Mouse (Mus musculus) right cerebral cortex, adult 18-20 months (tissue): Measurements from ENCODE around the gene Crybg3.
A peak's percentile ranks its signal among the peaks of the same experiment; 100 is the strongest.

Experiments
- DNase-seq: peaks from one replicate; pipeline ENCODE4 v3.0.0; 2022; ENCODE audit warnings: mixed read lengths

Crybg3 gene

DNA sequence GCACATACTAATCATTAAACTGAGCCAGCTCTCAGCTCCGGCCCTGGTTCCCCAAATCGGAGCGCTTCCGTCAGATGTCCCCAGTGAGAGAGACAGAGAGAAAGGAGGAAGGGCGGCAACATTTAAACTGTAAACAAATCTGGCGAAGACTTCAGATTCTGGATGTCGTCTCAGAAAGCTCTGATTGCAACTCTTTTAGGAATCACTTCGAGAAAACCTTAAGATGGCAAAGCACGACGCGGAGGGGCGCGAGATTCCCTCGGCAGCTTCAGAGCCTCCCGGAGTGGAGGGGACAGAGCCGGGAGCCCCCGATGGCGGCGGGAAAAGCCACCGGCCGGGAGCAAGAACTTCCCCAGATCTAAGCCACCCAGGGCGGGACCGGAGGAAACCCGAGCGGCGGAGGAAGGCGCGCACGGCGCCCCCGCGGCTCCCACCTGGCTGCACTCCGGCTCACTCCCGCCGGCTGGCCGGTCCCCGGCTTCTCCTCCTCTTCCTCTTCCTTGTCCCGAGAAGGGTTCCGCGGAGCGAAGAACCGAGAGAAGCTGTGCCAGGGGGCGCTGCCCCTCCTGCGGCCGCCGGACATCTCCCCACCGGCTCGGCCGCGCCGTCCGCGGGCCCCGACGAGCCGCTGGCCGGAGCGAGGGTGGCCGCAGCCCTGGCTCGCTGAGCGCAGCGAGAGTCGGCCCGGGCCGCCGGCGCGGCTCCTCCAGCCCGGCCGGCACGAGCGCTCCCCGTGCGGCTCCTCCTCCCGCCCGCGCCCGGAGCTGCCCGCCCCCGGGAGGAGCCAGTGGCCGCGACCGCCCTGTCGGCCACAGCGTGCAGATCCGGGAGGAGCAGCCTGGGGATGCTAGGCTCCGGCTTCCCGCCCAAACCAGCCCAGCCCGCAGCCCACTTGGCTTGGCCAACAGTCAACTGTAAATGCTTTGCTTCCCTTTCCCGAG lies at the start of gene Crybg3:
TSS of gene Crybg3 (minus strand) at position 669 of the 941 bp plus-strand sequence.
- peak; percentile 52 for DNase-seq

- DNase-seq = no peak
Measured at GRCm38 (mm10) chr16:59643766-59644165, 43.0 kb upstream of the Crybg3 start.

DNA sequence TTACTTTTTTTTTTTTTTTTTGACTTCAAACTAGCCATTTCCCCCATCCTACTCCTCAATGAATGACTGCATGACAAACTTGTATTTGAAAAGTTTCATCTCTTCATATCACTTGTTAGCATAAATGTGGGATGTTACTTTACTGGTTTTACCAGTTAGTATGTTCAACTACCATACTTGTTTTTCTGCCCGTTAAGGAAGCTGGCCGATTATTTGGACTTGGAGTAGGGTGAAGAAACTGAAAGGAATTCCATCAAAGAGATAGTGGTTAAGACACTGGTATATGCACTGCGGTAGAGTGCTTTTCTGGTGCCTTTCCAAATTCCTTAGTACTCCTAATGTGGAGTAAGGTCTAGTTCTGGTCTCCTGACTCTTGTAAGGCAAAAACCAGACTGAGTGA lies 39.2 kb upstream of the Crybg3 start:
- DNase-seq = no peak

GRCm38 (mm10) chr16:59639102-59639691 lies 38.4 kb upstream of the Crybg3 start, which contains the start of gene Arl6:
Gene Arl6 (minus strand): TSS chr16:59639391.
- DNase-seq = peak; percentile 96

DNA sequence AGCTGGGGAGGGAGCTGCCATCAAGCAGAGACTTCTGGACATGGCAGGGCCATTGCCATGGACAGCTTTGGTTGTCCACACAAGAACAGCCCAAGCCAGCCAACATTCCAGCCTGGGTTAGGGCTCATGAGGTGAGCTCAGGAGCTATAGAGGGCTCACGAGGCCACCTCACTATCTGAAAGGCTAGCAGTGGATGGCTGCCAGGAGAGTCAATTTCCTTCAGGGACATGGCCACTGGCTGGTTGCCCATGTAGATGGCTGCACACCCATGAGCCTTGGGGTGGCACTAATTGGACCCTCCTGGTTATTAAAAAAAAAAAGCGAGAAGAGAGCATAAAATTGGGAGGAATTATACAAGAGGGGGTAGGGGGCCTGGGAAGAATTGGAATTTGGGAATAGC lies 33.8 kb upstream of the Crybg3 start:
- DNase-seq = no peak

DNA sequence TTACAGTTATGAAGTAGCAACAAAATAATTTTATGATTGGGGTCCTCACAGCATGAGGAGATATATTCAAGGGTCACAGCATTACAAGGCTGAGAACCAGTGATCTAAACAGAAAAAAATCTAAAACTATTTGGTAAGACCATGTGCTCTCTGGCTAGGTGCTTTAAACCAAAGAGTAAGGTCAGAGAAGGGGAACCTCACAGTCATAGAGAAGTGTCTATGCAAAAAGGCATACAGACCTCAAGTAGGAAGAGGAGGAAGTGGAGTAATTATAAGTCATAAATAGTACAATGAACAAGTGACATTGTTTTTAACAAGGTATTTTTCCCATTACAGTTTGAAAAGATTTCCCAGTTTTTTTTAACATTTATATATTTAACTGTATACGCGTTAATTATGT lies 20.8 kb upstream of the Crybg3 start:
- no peak for DNase-seq

DNA sequence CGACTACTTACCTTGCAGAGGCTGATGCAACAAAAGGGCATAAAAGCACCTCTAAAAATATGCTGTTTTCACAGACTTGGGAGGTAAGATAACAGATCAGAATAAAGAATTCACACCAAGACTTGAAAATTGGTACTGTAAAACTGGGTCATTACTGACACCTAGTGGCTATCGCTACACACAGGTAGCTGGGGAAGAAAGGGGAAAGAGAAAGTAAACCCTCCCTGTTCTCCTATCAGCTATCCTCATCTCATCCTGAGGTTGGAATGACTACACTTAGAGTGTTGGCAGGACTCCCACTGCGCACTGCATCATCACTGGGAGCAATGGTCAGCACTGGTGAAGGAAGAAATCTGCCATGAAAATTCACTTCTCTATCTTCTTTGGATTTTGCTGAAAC lies 16.4 kb upstream of the Crybg3 start:
- DNase-seq = peak; percentile 35

DNA sequence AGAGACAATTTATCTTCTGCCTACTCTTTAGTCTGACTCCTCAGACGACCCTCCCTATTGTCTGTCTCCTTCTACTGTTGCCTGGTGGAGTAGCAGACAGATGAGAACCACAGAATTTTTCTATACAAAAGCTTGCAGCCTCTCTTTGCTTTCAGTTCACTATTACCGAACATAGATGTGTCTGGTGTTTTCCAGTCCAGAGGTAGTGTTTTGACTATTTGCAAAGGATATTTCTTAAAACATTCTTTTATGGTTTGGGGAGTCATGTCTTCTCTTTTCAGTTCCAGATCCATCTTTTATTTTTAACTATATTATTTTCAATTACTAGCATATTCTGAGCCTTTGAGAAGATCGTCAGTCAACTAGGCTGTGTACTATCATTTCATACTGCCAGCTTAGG lies 14.9 kb upstream of the Crybg3 start:
- no peak for DNase-seq

DNA sequence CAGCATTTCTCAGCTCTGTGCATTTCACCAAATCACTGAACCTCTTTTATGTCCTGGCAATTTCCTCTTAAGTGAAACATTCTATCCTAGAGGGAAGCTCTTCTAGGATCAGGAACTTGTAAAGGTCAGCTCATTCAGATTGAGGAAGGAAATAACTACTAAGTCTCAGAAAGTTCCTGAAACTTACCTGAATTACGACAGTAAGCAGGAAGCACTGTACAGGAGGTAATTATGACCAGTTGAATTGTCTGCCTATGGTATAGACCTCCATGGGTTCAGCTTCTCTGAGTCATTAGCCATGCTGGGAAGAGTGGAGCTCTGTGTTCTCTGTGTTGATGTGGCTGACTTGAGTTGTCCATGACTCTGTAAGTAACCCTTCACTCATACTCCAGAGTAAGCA lies 10.0 kb upstream of the Crybg3 start:
- DNase-seq = no peak

- DNase-seq = no peak
Measured at GRCm38 (mm10) chr16:59604078-59604781, 3.5 kb upstream of the Crybg3 start.

- no peak for DNase-seq
Measured at GRCm38 (mm10) chr16:59599411-59600265, 1.1 kb downstream of the Crybg3 start.

- DNase-seq = no peak
Measured at GRCm38 (mm10) chr16:59598997-59599396, 1.8 kb downstream of the Crybg3 start.

DNA sequence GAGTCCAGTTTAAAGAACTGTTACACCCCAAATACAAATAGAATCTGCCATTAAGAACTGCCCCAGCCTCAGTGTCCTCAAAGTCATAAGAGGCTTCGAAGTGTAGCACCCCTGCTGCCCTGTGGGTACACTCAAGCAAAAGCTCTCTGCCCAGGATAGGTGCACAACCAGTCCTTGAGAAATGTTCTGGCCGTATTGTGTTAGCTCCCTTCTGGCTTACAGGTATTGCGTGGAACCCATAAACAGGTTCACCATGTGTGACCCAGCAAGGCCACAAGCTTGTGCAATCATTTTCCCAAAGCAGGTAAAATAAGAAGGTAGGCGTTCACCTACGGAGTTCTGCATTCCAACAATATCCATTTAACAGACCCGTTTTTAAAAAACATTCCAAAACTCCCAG lies 3.5 kb downstream of the Crybg3 start:
- DNase-seq = no peak

GRCm38 (mm10) chr16:59594714-59595113 lies 6.1 kb downstream of the Crybg3 start:
- no peak for DNase-seq

- no peak for DNase-seq
Measured at GRCm38 (mm10) chr16:59590790-59591189, 10.0 kb downstream of the Crybg3 start.

DNA sequence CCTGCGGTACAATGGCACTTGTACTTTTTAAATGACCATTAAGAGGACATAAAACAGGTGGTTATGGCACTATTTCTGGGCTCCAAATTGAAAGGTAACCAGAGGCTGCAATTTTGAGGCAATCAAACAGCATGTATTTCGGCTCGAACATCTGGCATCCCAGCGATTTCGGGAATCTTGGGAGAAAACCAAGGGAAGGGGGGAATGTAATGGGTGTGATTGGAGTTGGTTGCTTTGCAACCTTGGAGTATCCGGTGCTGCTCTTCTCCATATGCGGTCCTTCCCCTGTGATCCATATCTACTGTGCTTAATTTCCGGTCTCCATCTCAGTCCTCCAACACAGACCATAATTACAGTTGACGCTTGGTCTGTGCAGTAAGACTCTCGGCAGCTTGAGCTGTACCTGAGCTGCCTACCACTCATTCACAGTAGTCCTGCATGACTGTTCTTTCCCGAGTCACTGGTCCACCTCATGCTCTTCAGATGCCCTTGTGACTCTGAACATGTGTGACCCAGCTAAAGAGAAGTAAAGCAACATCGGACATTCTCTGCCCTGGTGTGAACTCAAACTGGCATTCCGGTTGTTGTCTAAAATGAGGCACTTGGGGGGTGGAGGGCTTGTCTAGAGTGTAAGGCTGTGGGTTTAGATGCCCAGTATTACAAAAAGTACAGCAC lies 12.3 kb downstream of the Crybg3 start:
- no peak for DNase-seq

DNA sequence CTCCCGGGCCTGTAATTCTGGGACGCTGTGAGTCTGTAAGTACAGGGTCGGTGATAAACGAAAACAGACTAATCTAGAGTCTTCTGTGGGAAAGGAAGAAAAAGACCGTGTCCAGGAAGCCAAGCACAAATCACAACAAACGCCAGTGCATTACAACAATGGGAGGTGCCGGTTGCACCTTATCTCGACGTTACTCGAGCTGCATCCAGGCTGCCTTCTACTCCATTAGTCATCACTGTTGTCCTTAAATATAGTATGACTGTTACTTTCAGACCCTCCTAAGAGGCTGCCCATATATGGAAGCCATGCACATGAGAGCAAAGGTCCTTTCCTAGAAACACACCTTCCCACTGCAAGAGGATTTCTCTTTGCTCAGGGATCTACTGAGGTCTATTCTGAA lies 13.0 kb downstream of the Crybg3 start:
- no peak for DNase-seq

DNA sequence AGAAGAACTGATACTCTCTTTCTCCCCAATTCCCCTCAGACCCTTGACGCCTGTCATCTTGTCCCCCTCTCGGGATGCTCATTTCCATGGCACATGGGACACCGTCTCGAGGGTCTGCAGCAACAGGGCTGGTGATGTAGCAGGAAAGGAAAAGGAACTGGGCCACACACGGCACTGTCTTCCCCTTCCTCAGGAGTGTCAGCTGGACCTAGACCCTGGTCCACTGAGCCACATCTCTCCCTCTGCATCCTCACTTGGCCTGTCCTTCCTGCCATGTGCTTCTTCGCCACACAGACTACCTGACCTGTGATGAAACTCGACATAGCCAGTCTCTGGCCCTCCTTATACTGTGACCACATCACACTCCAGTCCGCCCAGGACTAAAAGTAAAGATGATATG lies 13.9 kb downstream of the Crybg3 start:
- no peak for DNase-seq

DNA sequence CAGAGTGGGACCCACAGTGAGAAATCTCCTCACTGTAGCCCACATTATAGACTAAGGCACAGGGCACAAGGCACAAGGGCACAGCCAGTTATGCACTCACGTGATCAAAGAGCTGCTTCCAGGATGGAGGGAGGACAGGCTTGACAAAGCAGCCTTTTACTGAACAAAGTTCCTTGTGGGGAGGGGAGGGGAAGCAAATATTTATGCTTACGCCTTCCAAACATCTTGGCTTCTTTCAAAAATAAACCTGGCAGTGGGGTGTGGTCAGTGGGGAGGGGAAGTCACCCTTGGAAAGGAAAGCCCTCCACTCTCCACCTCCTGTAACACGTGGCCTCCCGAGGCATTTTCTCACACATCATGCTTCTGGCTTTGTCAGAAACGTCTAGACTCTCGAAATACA lies 14.5 kb downstream of the Crybg3 start:
- DNase-seq = no peak

- no peak for DNase-seq
Measured at GRCm38 (mm10) chr16:59585706-59586244, 15.0 kb downstream of the Crybg3 start.

GRCm38 (mm10) chr16:59583515-59583914 lies 17.3 kb downstream of the Crybg3 start:
- DNase-seq = no peak

GRCm38 (mm10) chr16:59579237-59579636 lies 21.5 kb downstream of the Crybg3 start:
- no peak for DNase-seq
